Comparison of ENCODE assay signal across 16 mouse cellular contexts in genomic region chr7:137278171-137278570, GRCm38 (mm10). TPM values are rescaled to one million over a fixed set of nuclear protein-coding genes. Genes with fewer than 3 reads are reported as not detected.
A peak's percentile ranks its signal among the peaks of the same experiment; 100 is the strongest.
DNase-seq lines count a peak whose midpoint lies in the region; ATAC-seq and TF ChIP-seq lines count a peak whose summit lies in the region.
"Had no signal": no experiment of that assay in that cellular context is flagged by ENCODE, and none has a peak within 500 bp of the region (broad histone marks: within the 10 kb centered on the region; RNA-seq: fewer than 3 reads in every experiment).

No protein-coding gene starts in this region.

- 61% methylated on average over 7 of the region's 7 CpGs for WGBS in forebrain, postnatal 0 days
- WGBS in forebrain, embryonic 14.5 days = 86% methylated on average over 7 of the region's 7 CpGs
- WGBS in kidney, adult 2 months = 78% methylated on average over 7 of the region's 7 CpGs

- TF ChIP-seq CTCF in forebrain, postnatal 0 days (IDR thresholded peaks at IDR 0.05; ENCODE audit: low read depth) = no peak
- no peak for TF ChIP-seq CTCF in kidney, adult 2 months (conservative IDR thresholded peaks at IDR 0.05; ENCODE audit: insufficient read depth, insufficient read length, low read depth, low read length)
- no peak for TF ChIP-seq CTCF in layer of hippocampus, adult 2 months (conservative IDR thresholded peaks at IDR 0.05)

- ATAC-seq in forebrain, postnatal 0 days = no peak
- ATAC-seq in forebrain, embryonic 14.5 days = no peak
- ATAC-seq: forebrain, embryonic 13.5 days had no signal

- peaks cover 36% of the 10 kb centered on the region for H3K27me3 ChIP-seq in forebrain, postnatal 0 days (ENCODE audit: insufficient read depth, low read length)
- 0 out of 2 replicates have a peak, but pooled peaks cover 7% of the 10 kb centered on the region for H3K27me3 ChIP-seq in forebrain, embryonic 14.5 days (replicated peaks; ENCODE audit: control insufficient read depth, insufficient read depth, low read length)
- H3K27me3 ChIP-seq in kidney, adult 2 months (replicated peaks; ENCODE audit: control insufficient read depth, insufficient read depth, low read length) = no peaks in the 10 kb centered on the region
- H3K27me3 ChIP-seq: stomach, embryonic 15.5 days had no signal

- no peaks in the 10 kb centered on the region for H3K9me3 ChIP-seq in forebrain, postnatal 0 days (ENCODE audit: low read length)
- H3K9me3 ChIP-seq in forebrain, embryonic 14.5 days (replicated peaks; ENCODE audit: control insufficient read depth, low read length) = no peaks in the 10 kb centered on the region
- H3K9me3 ChIP-seq: forebrain, embryonic 13.5 days; limb, embryonic 10.5 days; midbrain, embryonic 10.5 days; stomach, embryonic 15.5 days had no signal

- no peak overlapping the region for H3K27ac ChIP-seq in forebrain, postnatal 0 days (ENCODE audit: low read depth, low read length)
- H3K27ac ChIP-seq in forebrain, embryonic 14.5 days (ENCODE audit: low read depth, low read length) = no peak overlapping the region
- no peak overlapping the region for H3K27ac ChIP-seq in kidney, adult 2 months (ENCODE audit: insufficient read depth, low read depth, low read length)
- no peak overlapping the region for H3K27ac ChIP-seq in layer of hippocampus, adult 2 months
- H3K27ac ChIP-seq: forebrain, embryonic 13.5 days; limb, embryonic 10.5 days; midbrain, embryonic 10.5 days; stomach, embryonic 15.5 days had no signal

- no peaks in the 10 kb centered on the region for H3K36me3 ChIP-seq in forebrain, postnatal 0 days (ENCODE audit: insufficient read depth)
- no peaks in the 10 kb centered on the region for H3K36me3 ChIP-seq in forebrain, embryonic 14.5 days (ENCODE audit: control insufficient read depth, insufficient read depth, low read length)
- H3K36me3 ChIP-seq in kidney, adult 2 months (ENCODE audit: control insufficient read depth, insufficient read depth, low read length) = no peaks in the 10 kb centered on the region
- H3K36me3 ChIP-seq: midbrain, embryonic 10.5 days; stomach, embryonic 15.5 days had no signal

- peak; percentile 49 for DNase-seq in forebrain, postnatal 0 days
- DNase-seq in forebrain, embryonic 14.5 days (ENCODE audit: low spot score) = no peak
- DNase-seq in kidney, adult 2 months = peak; percentile 10
- DNase-seq in kidney, postnatal 14 days = no peak
- peak; percentile 62 for DNase-seq in adrenal gland, postnatal 14 days
- peak; percentile 31 to 42 for DNase-seq in heart, postnatal 14 days
- DNase-seq in layer of hippocampus, adult 2 months (ENCODE audit: low spot score in 2 of 2) = no peak
- no peak for DNase-seq in thymus, postnatal 25 days
- DNase-seq: cerebellum, adult 2 months; retina, postnatal 1 day; thymus, postnatal 4 days had no signal

- no peak overlapping the region for H3K9ac ChIP-seq in forebrain, postnatal 0 days
- H3K9ac ChIP-seq in forebrain, embryonic 14.5 days (ENCODE audit: low read length) = no peak overlapping the region
- H3K9ac ChIP-seq: forebrain, embryonic 13.5 days; stomach, embryonic 15.5 days had no signal

- intact Hi-C loops in heart, postnatal 14 days (cut with DNase I) = no loop called here

- no peak overlapping the region for H3K4me3 ChIP-seq in forebrain, postnatal 0 days (ENCODE audit: low read depth, low read length)
- no peak overlapping the region for H3K4me3 ChIP-seq in forebrain, embryonic 14.5 days (ENCODE audit: low read depth, low read length)
- H3K4me3 ChIP-seq in kidney, adult 2 months (ENCODE audit: insufficient read depth, low read depth, low read length) = no peak overlapping the region
- H3K4me3 ChIP-seq in layer of hippocampus, adult 2 months = no peak overlapping the region
- H3K4me3 ChIP-seq: forebrain, embryonic 13.5 days; limb, embryonic 10.5 days; midbrain, embryonic 10.5 days; stomach, embryonic 15.5 days had no signal

- H3K4me1 ChIP-seq in forebrain, postnatal 0 days (ENCODE audit: insufficient read depth) = no peaks in the 10 kb centered on the region
- no peaks in the 10 kb centered on the region for H3K4me1 ChIP-seq in forebrain, embryonic 14.5 days (ENCODE audit: control insufficient read depth, insufficient read depth, low read length)
- H3K4me1 ChIP-seq in kidney, adult 2 months (ENCODE audit: control insufficient read depth, insufficient read depth, low read length) = no peaks in the 10 kb centered on the region
- H3K4me1 ChIP-seq: forebrain, embryonic 13.5 days; stomach, embryonic 15.5 days had no signal

- no peak for TF ChIP-seq POLR2A in kidney, adult 2 months (IDR thresholded peaks at IDR 0.05; ENCODE audit: low read depth, low read length)

- no peak overlapping the region for H3K4me2 ChIP-seq in forebrain, postnatal 0 days (ENCODE audit: low read depth)
- H3K4me2 ChIP-seq in forebrain, embryonic 14.5 days (ENCODE audit: low read length) = no peak overlapping the region
- H3K4me2 ChIP-seq: forebrain, embryonic 13.5 days; stomach, embryonic 15.5 days had no signal

RNA-seq across cellular contexts. Expression of gene Ebf3, which starts 36.1 kb away (rescaled TPM):
- total RNA-seq in forebrain, postnatal 0 days (2014; rRNA removed) = 5.8 and 14.0 TPM in 2 replicates
- 0.39 and 0.67 TPM in 2 replicates for polyA plus RNA-seq in forebrain, postnatal 0 days (2015; fragmentation: Nextera tagmentation; extraction: Ambion mirVana)
- polyA plus RNA-seq in forebrain, embryonic 14.5 days (2014; fragmentation: Nextera tagmentation; extraction: Ambion mirVana) = 0.89 and 1.2 TPM in 2 replicates
- 0.68 and 1.9 TPM in 2 replicates for polyA plus RNA-seq in kidney, adult 2 months (2012; rRNA removed)
- total RNA-seq in adrenal gland, postnatal 14 days (2021) = 12.6 and 13.1 TPM in 2 replicates
- total RNA-seq in heart, postnatal 14 days (2021) = 10 to 100 TPM; 13.2 to 15.2 TPM
- total RNA-seq in layer of hippocampus, adult 2 months (2021) = 1 to 10 TPM in 1 of 2 experiments, under 1 TPM in 1; 0.66 to 1.3 TPM
- polyA plus RNA-seq: liver, embryonic 16.5 days had no signal

Comparison
In these comparisons a context has a peak if more than half of its experiments do, and no peak if none do; other contexts are left out.
1. DNase-seq: peak in forebrain, postnatal 0 days (single experiment), kidney, adult 2 months (single experiment), adrenal gland, postnatal 14 days (single experiment) and heart, postnatal 14 days (2 of 2); none in forebrain, embryonic 14.5 days (single experiment), kidney, postnatal 14 days (single experiment), layer of hippocampus, adult 2 months (0 of 2) and thymus, postnatal 25 days (single experiment).